Mouse (Mus musculus): ENCODE data around the gene Akr1c6.
"Not testable (repeated sequence)": the region's sequence is repeated elsewhere in the genome, so short reads cannot be mapped to it uniquely, and the experiment has no call there.

Gene Akr1c6

GRCm38 (mm10) chr13:4434006-4434405 lies at the start of gene Akr1c6:
Gene Akr1c6 (plus strand): TSS chr13:4434306.
- DNase-seq (ENCODE audit: low spot score): no peak

- DNase-seq (ENCODE audit: low spot score): no peak
These were observed 49.2 kb upstream of the Akr1c6 start for GRCm38 (mm10) chr13:4384918-4385317.

GRCm38 (mm10) chr13:4385541-4385940 lies 48.6 kb upstream of the Akr1c6 start:
- DNase-seq (ENCODE audit: low spot score): no peak

GRCm38 (mm10) chr13:4388762-4389446 lies 45.2 kb upstream of the Akr1c6 start:
- DNase-seq (ENCODE audit: low spot score): no peak

DNA sequence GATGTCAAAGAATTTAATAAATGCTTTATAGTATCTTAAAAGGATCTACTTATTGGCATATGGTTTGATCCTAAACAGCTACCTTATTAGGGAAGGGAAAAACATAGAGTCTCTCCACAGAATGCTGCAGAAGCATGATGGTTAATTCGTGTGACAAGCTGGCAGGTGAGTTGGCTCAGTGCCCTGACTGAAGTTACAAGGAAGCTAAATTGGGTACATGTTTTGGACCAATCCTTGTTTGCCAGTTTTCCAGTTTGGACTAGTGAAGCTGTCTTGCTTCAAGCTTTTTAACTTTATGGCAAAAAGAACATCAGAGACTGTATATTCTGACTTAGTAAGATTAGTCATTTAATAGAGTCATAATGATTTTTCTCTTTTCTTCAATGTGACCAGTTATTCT lies 33.7 kb upstream of the Akr1c6 start:
- DNase-seq (ENCODE audit: low spot score): not testable (repeated sequence)

DNA sequence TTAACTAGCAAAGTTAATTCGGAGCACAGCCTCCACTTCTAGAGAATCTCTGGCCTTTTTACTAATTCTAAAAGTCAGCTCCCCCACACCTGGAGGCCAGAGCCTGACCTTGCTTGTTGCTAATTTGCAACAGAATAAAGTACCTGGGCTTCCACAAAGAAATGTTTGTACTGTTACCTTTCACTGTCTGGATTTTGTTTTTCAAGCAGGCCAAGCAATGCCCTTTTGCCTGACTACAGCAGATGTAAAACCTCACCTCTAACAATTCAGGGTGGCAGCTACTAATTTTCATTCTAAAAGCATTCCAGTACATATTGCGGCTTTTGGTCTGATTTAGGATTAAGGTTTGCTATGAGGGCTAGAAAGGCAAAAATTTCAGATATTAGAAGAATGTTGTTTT lies 33.3 kb upstream of the Akr1c6 start:
- no peak for DNase-seq (ENCODE audit: low spot score)

DNA sequence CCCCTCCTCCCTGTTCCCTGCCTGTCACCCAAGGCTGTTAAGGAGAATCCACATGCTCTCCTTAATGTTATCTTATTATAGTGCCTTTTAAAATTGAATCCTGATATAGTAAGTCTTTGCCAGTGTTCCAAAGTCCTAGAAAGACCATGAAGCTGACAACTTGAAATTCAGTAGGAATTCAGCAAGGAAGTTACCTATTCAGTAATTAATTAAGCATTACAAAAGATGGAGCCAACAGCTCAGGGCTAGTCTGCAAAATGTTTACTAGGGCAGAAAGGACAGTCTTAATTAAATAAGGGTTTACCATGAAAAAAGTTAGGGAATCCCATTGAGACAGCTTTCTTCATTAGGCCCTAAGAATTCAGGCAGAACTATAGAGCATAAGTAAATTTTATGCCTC lies 31.9 kb upstream of the Akr1c6 start:
- DNase-seq (ENCODE audit: low spot score): no peak

DNA sequence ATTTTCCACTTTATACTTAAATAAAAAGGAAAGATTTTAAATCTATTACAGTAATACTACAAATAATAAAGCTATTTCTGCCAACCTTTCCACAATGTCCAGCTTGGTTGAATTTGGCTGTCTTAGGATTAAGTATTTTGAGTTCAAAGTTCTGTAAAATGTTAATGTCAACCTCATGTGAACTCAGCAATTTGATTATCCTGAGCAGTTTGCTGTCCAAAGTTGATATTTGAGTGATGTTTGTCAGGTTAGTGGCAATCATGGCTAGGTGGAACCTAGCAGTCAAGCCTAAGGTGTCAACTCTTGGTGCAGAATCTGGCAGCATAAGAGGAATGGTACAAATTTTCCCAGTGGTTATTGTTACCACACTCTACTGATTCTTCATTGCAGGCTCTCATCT lies 29.4 kb upstream of the Akr1c6 start:
- no peak for DNase-seq (ENCODE audit: low spot score)

DNA sequence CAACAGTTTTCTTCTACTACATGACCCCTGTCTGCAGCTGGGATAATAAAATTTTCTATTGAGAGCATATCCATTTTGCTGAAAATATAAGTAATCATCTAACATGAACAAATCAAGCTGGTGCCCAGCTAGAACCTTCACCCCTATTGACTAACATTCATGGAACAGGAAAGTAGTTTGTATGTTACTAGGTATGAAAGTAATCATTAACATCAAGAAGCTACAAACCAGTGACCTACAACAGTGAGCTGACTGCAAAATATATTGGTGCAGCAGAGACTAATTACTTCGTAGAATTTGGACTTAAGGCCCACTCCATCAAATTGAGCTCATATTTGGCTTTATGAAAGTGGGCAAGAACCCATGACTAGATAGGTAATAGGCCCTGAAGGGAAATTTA lies 27.3 kb upstream of the Akr1c6 start:
- no peak for DNase-seq (ENCODE audit: low spot score)

- DNase-seq (ENCODE audit: low spot score): no peak
These were observed 5.5 kb upstream of the Akr1c6 start for GRCm38 (mm10) chr13:4428558-4428957.

- no peak for DNase-seq (ENCODE audit: low spot score)
These were observed 5.1 kb upstream of the Akr1c6 start for GRCm38 (mm10) chr13:4429034-4429433.

DNA sequence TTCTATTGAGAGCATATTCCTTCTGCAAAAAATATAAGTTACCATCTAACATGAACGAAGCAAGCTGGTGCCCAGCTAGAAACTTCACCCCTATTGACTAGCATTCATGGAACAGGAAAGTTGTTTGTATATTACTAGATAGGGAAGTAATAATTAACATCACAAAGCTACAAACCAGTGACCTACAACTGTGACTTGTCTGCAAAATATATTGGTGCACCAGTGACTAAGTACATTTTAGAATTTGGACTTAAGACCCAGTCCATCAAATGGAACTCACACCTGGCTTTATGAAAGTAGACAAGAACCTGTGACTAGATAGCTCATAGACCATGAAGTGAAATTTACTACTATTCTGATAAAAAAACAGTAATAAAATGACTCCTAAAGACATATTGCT lies 3.0 kb upstream of the Akr1c6 start:
- no peak for DNase-seq (ENCODE audit: low spot score)

DNA sequence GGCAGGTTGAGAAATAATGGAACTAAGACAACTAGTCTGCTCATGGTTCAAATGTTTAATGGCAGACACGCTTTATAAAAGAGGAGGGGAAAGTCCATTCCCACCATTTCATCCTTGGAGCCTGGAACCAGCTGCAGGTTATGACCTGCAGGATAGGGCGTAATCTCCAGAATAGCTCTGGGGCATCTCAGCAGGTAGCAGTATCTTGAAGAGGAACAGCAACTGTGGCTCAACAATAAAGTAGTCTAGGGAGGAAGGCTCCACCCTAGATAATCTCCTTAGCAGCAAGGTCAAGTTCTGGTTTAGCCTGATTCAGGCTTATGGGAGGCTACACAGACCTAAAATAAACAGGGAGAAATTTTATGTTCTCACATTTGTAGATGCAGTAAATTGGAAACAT lies 31.5 kb downstream of the Akr1c6 start:
- DNase-seq (ENCODE audit: low spot score): no peak

DNA sequence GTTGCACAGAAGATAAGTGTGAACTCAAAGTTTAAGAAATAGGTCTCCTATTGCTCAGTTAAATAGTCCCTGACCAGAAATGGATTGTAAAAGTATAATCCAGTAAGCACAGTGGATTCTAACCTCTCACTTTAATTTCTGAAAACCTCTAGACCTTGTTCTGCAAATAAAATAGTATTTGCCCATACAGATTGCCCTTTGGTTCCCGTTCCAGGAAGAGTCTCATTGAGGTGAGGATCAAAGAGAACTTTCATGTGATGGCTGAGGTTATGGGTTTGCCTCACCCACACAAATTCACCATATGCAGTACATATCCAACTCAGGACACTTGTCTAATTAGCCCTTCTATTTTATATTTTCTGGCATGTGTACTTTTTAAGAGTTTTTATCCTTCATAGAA lies 33.8 kb downstream of the Akr1c6 start:
- DNase-seq (ENCODE audit: low spot score): no peak

Measured in spleen, adult 12 weeks (tissue).